Mouse (Mus musculus) small intestine, adult 2 months (tissue): Measurements from ENCODE around the gene Fbrs.
"Not testable (repeated sequence)": the region's sequence is repeated elsewhere in the genome, so short reads cannot be mapped to it uniquely, and the experiment has no call there.

ENCODE experiments used
- CTCF ChIP-seq: fragments of 200-500 bp; IDR thresholded peaks from 2 replicates; pipeline ENCODE4 v1.5.1; 2012; ENCODE audit warnings: low read depth, mild to moderate bottlenecking, control low read depth, inconsistent platforms, low read length, moderate library complexity, mixed read lengths; ENCODE audit not compliant: insufficient replicate concordance, insufficient read length; ENCODE audit errors: extremely low read depth
- POLR2A ChIP-seq: fragments of 200-500 bp; IDR thresholded peaks from 2 replicates; pipeline ENCODE4 v1.6.1; 2012; ENCODE audit warnings: low read depth, mild to moderate bottlenecking, control low read depth, inconsistent platforms, low read length, moderate library complexity

GRCm38 (mm10) chr7:127509830-127510229 lies 30.8 kb downstream of the Fbrs start:
- TF ChIP-seq CTCF, POLR2A: not testable (repeated sequence)
